Mouse (Mus musculus): ENCODE measurements around the gene Sprr1a.
"Not testable (repeated sequence)": the region's sequence is repeated elsewhere in the genome, so short reads cannot be mapped to it uniquely, and the experiment has no call there.

GRCm38 (mm10) chr3:92481249-92481648 is 4.4 kb downstream of the Sprr1a start:
- TF ChIP-seq POLR2A (IDR thresholded peaks at IDR 0.05; ENCODE audit: control insufficient read depth, low read depth, low read length); CTCF (IDR thresholded peaks at IDR 0.05; ENCODE audit: control insufficient read depth, insufficient read depth, insufficient replicate concordance, low read depth, low read length): not testable (repeated sequence)
